Comparison of ENCODE assay signal across 7 mouse cellular contexts in genomic region chr6:86669240-86669727, GRCm38 (mm10). TPM values are rescaled to one million over a fixed set of nuclear protein-coding genes. Genes with fewer than 3 reads are reported as not detected.
DNase-seq lines count a peak whose midpoint lies in the region; ATAC-seq lines count a peak whose summit lies in the region.

No protein-coding gene starts in this region.

- ATAC-seq in embryonic facial prominence, embryonic 11.5 days (replicated peaks; ENCODE audit: insufficient number of reproducible peaks, low FRiP score, low TSS enrichment, low read depth) = peak; percentile 100
- peak; percentile 89 for ATAC-seq in granulocyte monocyte progenitor cell, adult 5-6 weeks (replicated peaks; ENCODE audit: poor library complexity, severe bottlenecking)
- peak; percentile 100 for ATAC-seq in midbrain, embryonic 13.5 days

- H3K27me3 ChIP-seq in embryonic facial prominence, embryonic 11.5 days (ENCODE audit: control insufficient read depth, insufficient read depth, low read length) = no peaks in the 10 kb centered on the region
- H3K27me3 ChIP-seq in limb, embryonic 10.5 days (ENCODE audit: low read depth, poor library complexity, severe bottlenecking) = no peaks in the 10 kb centered on the region
- no peaks in the 10 kb centered on the region for H3K27me3 ChIP-seq in midbrain, embryonic 13.5 days

- peak; percentile 100 for DNase-seq in adrenal gland, postnatal 14 days
- peak; percentile 100 for DNase-seq in embryonic facial prominence, embryonic 11.5 days (ENCODE audit: low spot score)
- DNase-seq in kidney, adult 11 months = peak; percentile 100
- peak; percentile 99 for DNase-seq in limb, embryonic 10.5 days (ENCODE audit: low spot score)
- peak; percentile 99 for DNase-seq in spleen, adult 12 weeks (ENCODE audit: low spot score)

- peak overlapping the region; percentile 65 for H3K4me2 ChIP-seq in embryonic facial prominence, embryonic 11.5 days (ENCODE audit: low read depth, low read length)
- peak overlapping the region; percentile 84 for H3K4me2 ChIP-seq in midbrain, embryonic 13.5 days (replicated peaks)

- peak overlapping the region; percentile 95 for H3K4me3 ChIP-seq in embryonic facial prominence, embryonic 11.5 days (ENCODE audit: low read depth, low read length)
- peak overlapping the region; percentile 73 for H3K4me3 ChIP-seq in limb, embryonic 10.5 days
- peak overlapping the region; percentile 94 for H3K4me3 ChIP-seq in midbrain, embryonic 13.5 days (replicated peaks)

- WGBS in embryonic facial prominence, embryonic 11.5 days = 1% methylated on average over 37 of the region's 37 CpGs
- WGBS in limb, embryonic 10.5 days = 1% methylated on average over 37 of the region's 37 CpGs
- 1% methylated on average over 36 of the region's 37 CpGs for WGBS in midbrain, embryonic 13.5 days

- peak overlapping the region; percentile 51 for H3K9ac ChIP-seq in embryonic facial prominence, embryonic 11.5 days (replicated peaks; ENCODE audit: low read length)
- H3K9ac ChIP-seq in midbrain, embryonic 13.5 days (replicated peaks) = peak overlapping the region; percentile 93

- H3K27ac ChIP-seq in embryonic facial prominence, embryonic 11.5 days (replicated peaks; ENCODE audit: low read depth, low read length) = peak overlapping the region; percentile 41; the same call in 1 of the 2 replicates
- H3K27ac ChIP-seq in limb, embryonic 10.5 days = peak overlapping the region; percentile 79
- H3K27ac ChIP-seq in midbrain, embryonic 13.5 days = peak overlapping the region; percentile 70

- H3K9me3 ChIP-seq in embryonic facial prominence, embryonic 11.5 days (replicated peaks; ENCODE audit: control insufficient read depth, low read length) = no peaks in the 10 kb centered on the region
- no peaks in the 10 kb centered on the region for H3K9me3 ChIP-seq in limb, embryonic 10.5 days (replicated peaks)
- H3K9me3 ChIP-seq in midbrain, embryonic 13.5 days = no peaks in the 10 kb centered on the region

- no peaks in the 10 kb centered on the region for H3K4me1 ChIP-seq in embryonic facial prominence, embryonic 11.5 days (ENCODE audit: control insufficient read depth, insufficient read depth, low read length)
- peaks cover 30% of the 10 kb centered on the region for H3K4me1 ChIP-seq in limb, embryonic 10.5 days
- peaks cover 34% of the 10 kb centered on the region for H3K4me1 ChIP-seq in midbrain, embryonic 13.5 days (replicated peaks)

- no peaks in the 10 kb centered on the region; the same call in 1 of the 2 replicates for H3K36me3 ChIP-seq in embryonic facial prominence, embryonic 11.5 days (replicated peaks; ENCODE audit: control insufficient read depth, insufficient read depth, low read depth, low read length)
- H3K36me3 ChIP-seq in limb, embryonic 10.5 days = peaks cover 35% of the 10 kb centered on the region
- H3K36me3 ChIP-seq in midbrain, embryonic 13.5 days = peaks cover 39% of the 10 kb centered on the region

RNA-seq across cellular contexts. Expression of gene Mxd1, which starts 0.3 kb away (rescaled TPM):
- total RNA-seq in adrenal gland, postnatal 14 days (2021) = 11.0 and 12.3 TPM in 2 replicates
- 13.5 and 15.1 TPM in 2 replicates for polyA plus RNA-seq in embryonic facial prominence, embryonic 11.5 days (2014; fragmentation: Nextera tagmentation; extraction: Ambion mirVana)
- 5.3 and 7.3 TPM in 2 replicates for total RNA-seq in granulocyte monocyte progenitor cell, adult 5-6 weeks (2014; fragmentation: Nextera tagmentation)
- total RNA-seq in granulocyte monocyte progenitor cell, adult 5-6 weeks (2017) = 16.3 and 20.0 TPM in 2 replicates
- polyA plus RNA-seq in limb, embryonic 10.5 days (2016; fragmentation: Nextera tagmentation; extraction: Ambion mirVana) = 8.6 and 13.5 TPM in 2 replicates
- 26.3 and 27.9 TPM in 2 replicates for polyA plus RNA-seq in midbrain, embryonic 13.5 days (2015; fragmentation: Nextera tagmentation; extraction: Ambion mirVana)

RNA-seq across cellular contexts. Expression of gene Snrnp27, which starts 15.0 kb away (rescaled TPM):
- total RNA-seq in adrenal gland, postnatal 14 days (2021) = 65.4 and 68.1 TPM in 2 replicates
- polyA plus RNA-seq in embryonic facial prominence, embryonic 11.5 days (2014; fragmentation: Nextera tagmentation; extraction: Ambion mirVana) = 139 and 148 TPM in 2 replicates
- 58.6 and 108 TPM in 2 replicates for total RNA-seq in granulocyte monocyte progenitor cell, adult 5-6 weeks (2014; fragmentation: Nextera tagmentation)
- 112 and 131 TPM in 2 replicates for total RNA-seq in granulocyte monocyte progenitor cell, adult 5-6 weeks (2017)
- polyA plus RNA-seq in limb, embryonic 10.5 days (2016; fragmentation: Nextera tagmentation; extraction: Ambion mirVana) = 129 and 133 TPM in 2 replicates
- polyA plus RNA-seq in midbrain, embryonic 13.5 days (2015; fragmentation: Nextera tagmentation; extraction: Ambion mirVana) = 117 and 125 TPM in 2 replicates

RNA-seq across cellular contexts. Expression of gene Asprv1, which starts 41.3 kb away (rescaled TPM):
- 0.41 TPM in 1 of 2 replicates, not detected in the other for total RNA-seq in adrenal gland, postnatal 14 days (2021)
- 0.79 and 0.89 TPM in 2 replicates for polyA plus RNA-seq in embryonic facial prominence, embryonic 11.5 days (2014; fragmentation: Nextera tagmentation; extraction: Ambion mirVana)
- not detected in 2 replicates for total RNA-seq in granulocyte monocyte progenitor cell, adult 5-6 weeks (2014; fragmentation: Nextera tagmentation)
- 0.98 TPM in 1 of 2 replicates, not detected in the other for total RNA-seq in granulocyte monocyte progenitor cell, adult 5-6 weeks (2017)
- 0.87 and 1.6 TPM in 2 replicates for polyA plus RNA-seq in limb, embryonic 10.5 days (2016; fragmentation: Nextera tagmentation; extraction: Ambion mirVana)
- 0.50 and 0.59 TPM in 2 replicates for polyA plus RNA-seq in midbrain, embryonic 13.5 days (2015; fragmentation: Nextera tagmentation; extraction: Ambion mirVana)

Comparison
In these comparisons a context has a peak if more than half of its experiments do, and no peak if none do; other contexts are left out.
1. Peak in every context shown above with its lines: DNase-seq, ATAC-seq, H3K4me3 ChIP-seq and H3K27ac ChIP-seq.